Mouse (Mus musculus) stomach, embryonic 14.5 days (tissue): Measurements from ENCODE around the gene Ipcef1. TPM values are rescaled to one million over a fixed set of nuclear protein-coding genes. Genes with fewer than 3 reads are reported as not detected.

Source experiments
- ATAC-seq: fragments of 200-750 bp; cut with Nextera tagmentation; 2 replicates; pipeline ENCODE4 v1.8.0; 2017; ENCODE audit warnings: low read depth, moderate TSS enrichment; ENCODE audit not compliant: insufficient number of reproducible peaks, insufficient read depth, low FRiP score
- H3K27ac ChIP-seq: fragments of 300-500 bp; sonication (generic); 2 replicates; pipeline ENCODE4 v1.5.1; 2014; ENCODE audit warnings: mild to moderate bottlenecking, low read length, moderate library complexity, mixed read lengths
- H3K27me3 ChIP-seq: fragments of 300-500 bp; sonication (generic); 2 replicates; pipeline ENCODE4 v1.6.1; 2014; ENCODE audit warnings: low read length, control low read depth, mixed read lengths; ENCODE audit not compliant: control insufficient read depth, insufficient read depth
- H3K36me3 ChIP-seq: fragments of 300-500 bp; sonication (generic); 2 replicates; pipeline ENCODE4 v1.6.1; 2014; ENCODE audit warnings: mild to moderate bottlenecking, control low read depth, low read length, moderate library complexity, mixed read lengths; ENCODE audit not compliant: control insufficient read depth, insufficient read depth
- H3K4me1 ChIP-seq: fragments of 300-500 bp; sonication (generic); 2 replicates; pipeline ENCODE4 v1.6.1; 2014; ENCODE audit warnings: low read length, control low read depth, mixed read lengths; ENCODE audit not compliant: control insufficient read depth, insufficient read depth
- H3K4me2 ChIP-seq: fragments of 300-500 bp; sonication (generic); replicated peaks from 2 replicates; pipeline ENCODE4 v1.6.1; 2014; ENCODE audit warnings: low read depth, low read length, control low read depth
- H3K4me3 ChIP-seq: fragments of 300-500 bp; sonication (generic); 2 replicates; pipeline ENCODE4 v1.5.1; 2014; ENCODE audit warnings: low read depth, low read length, control low read depth
- H3K9ac ChIP-seq: fragments of 300-500 bp; sonication (generic); replicated peaks from 2 replicates; pipeline ENCODE4 v1.6.1; 2014; ENCODE audit warnings: low read depth, mild to moderate bottlenecking, control low read depth, low read length, moderate library complexity, mixed read lengths
- H3K9me3 ChIP-seq: fragments of 300-500 bp; sonication (generic); 2 replicates; pipeline ENCODE4 v1.6.1; 2016; ENCODE audit warnings: low read depth, low read length, control low read depth; ENCODE audit not compliant: control insufficient read depth
- WGBS: fragments of 180-500 bp; shearing (Covaris S2); extraction: QIAGEN DNeasy Blood & Tissue Kit; methylation state at CpG from one replicate; pipeline ENCODE4 v1.1.7; 2014; 5-methylcytosine and 5-hydroxymethylcytosine counted together
- polyA plus RNA-seq: library from polyadenylated mRNA; unstranded; fragments of >200 nt; fragmentation: Nextera tagmentation; extraction: Ambion mirVana; gene quantifications from 2 replicates; pipeline ENCODE4 v1.2.1, GENCODE M21; 2014

The Ipcef1 gene
- polyA plus RNA-seq, 1 experiment from 2014 or later, result 1.0 TPM

DNA sequence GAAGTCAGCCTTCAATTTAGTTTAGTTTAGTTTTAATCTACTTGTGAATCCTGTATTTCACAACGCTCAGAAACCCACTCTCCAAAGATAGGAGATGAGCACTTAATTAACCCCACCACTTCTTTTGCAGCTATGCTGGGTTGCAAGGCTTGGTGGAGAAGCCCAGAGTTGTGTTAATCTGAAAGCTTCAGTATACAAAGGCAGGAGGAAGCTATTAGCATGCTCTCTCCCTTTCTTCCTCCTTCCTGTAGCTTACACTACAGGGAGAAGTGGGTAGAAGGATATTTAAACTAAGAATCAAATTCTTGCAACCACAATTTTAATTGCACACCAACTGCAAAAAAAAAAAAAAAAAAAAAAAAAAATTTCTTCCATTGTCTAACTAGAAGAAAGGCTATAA, 136.3 kb downstream of the Ipcef1 start:
- no peaks in the 10 kb centered on the region for H3K4me1 ChIP-seq
- no peaks in the 10 kb centered on the region for H3K9me3 ChIP-seq
- no peak overlapping the region for H3K9ac ChIP-seq
- ATAC-seq, result no peak
- H3K4me2 ChIP-seq, result no peak overlapping the region
- no peaks in the 10 kb centered on the region for H3K36me3 ChIP-seq
- no peaks in the 10 kb centered on the region for H3K27me3 ChIP-seq
- H3K27ac ChIP-seq, result no peak overlapping the region
- 56% methylated on average over 1 of the region's 1 CpGs for WGBS
- no peak overlapping the region for H3K4me3 ChIP-seq

DNA sequence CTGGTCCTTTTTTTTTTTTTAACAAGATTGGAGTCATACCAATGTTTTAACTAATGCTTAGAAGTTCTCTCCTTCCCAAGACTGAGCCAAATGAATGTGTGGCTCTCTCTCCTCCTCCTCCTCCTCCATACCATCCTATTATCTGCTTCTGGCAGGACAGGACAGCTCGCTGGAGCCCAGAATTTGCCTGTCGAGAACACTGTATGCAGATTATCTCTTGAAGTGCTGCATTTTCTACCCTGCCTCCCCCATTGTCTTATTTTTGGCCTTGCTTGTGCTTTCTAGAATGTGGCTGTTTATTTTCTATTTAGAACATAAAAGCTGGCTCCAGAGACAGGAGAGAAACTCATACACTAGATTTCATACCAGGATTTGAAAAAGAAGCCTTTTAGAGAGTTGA, 142.5 kb downstream of the Ipcef1 start:
- Histone ChIP-seq H3K4me1 (no peaks in the 10 kb centered on the region), H3K4me2 (no peak overlapping the region), H3K9me3 (no peaks in the 10 kb centered on the region), H3K9ac (no peak overlapping the region), H3K27ac (no peak overlapping the region), H3K4me3 (no peak overlapping the region), H3K36me3 (no peaks in the 10 kb centered on the region), H3K27me3 (no peaks in the 10 kb centered on the region)
- no peak for ATAC-seq
- WGBS, result 58% methylated on average over 2 of the region's 2 CpGs

DNA sequence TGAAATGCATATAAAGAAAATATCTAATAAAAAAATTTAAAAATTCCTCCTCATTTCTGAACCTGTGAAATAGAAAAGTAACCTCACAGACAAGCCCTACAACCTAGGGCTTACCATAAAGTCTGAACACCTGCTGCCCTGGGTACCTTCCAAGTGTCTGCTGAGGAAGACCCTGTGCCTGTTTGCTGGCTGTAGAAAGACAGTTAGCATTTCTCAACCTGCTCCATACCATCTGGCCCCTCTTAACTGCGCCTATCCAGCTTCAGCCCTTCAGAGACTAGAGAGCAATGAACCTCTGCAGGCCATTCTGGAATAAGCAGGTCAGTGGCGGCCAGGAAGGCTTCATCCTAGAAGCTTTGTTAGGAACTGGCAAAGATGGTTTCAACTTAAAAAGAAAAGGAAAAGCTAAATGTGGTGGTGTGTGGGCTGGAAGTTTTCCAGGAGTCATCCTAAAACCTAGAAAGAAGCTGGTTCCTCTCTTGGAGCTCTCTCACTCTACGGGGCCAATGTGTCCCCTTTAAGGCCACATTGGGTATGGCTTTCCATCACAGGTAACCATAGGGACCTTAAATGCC, 150.4 kb downstream of the Ipcef1 start:
- ATAC-seq, result no peak
- H3K36me3 ChIP-seq, result no peaks in the 10 kb centered on the region
- no peaks in the 10 kb centered on the region for H3K9me3 ChIP-seq
- no peak overlapping the region for H3K27ac ChIP-seq
- H3K4me3 ChIP-seq, result no peak overlapping the region
- WGBS, result 85% methylated on average over 3 of the region's 3 CpGs
- H3K4me2 ChIP-seq, result no peak overlapping the region
- no peaks in the 10 kb centered on the region for H3K4me1 ChIP-seq
- H3K9ac ChIP-seq, result no peak overlapping the region
- no peaks in the 10 kb centered on the region for H3K27me3 ChIP-seq

DNA sequence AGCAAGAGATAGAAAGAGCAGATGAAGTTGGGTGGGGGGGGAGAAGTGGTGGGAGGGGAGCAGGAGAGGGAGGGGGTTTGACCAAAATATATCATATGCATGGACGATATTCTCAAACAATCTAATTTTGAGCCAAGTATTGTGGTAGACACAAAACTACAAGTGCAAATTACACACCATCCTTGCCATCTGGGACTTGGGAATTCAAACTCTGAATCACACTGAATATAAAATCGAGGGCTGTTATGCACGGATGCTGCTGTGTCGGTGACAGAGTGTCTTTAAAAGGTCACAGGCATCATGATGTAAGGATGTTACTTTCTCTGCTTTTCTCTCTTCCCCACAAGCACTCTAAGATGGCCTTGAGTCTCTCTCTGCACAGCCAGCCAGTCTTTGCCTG, 152.2 kb downstream of the Ipcef1 start:
- Histone ChIP-seq H3K9me3 (no peaks in the 10 kb centered on the region), H3K4me1 (no peaks in the 10 kb centered on the region), H3K9ac (no peak overlapping the region), H3K4me3 (no peak overlapping the region), H3K4me2 (no peak overlapping the region), H3K27ac (no peak overlapping the region), H3K27me3 (no peaks in the 10 kb centered on the region), H3K36me3 (no peaks in the 10 kb centered on the region)
- ATAC-seq, result no peak
- WGBS, result 87% methylated on average over 4 of the region's 4 CpGs

DNA sequence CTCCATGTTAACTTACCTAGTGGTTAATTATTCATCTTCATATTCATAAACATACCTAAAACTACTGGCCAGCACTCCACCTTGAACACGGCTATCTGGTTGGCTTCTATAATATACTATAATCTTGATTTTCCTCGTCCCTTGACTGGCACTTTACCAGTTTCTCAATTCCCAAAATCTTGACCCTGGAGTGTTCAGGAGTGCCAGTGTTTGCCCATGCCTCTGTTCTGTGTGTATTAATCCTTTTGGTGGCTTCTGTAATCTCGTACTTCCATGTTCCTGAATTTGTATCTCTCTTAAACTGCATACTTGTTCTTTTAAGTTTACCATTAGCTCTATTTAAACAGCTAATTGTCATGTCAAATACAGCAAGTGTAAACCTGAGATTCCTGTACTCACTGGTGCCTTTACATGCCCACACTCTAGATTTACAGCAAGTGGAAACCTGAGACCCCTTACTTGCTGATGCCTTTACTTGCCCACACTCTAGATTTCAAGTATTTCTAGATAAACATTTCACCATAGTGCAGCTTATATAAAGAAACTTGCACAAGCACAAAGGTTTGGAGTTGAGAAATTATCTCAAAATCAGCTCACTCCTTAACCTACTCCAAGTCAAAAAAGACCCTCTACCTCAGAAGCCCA, 155.5 kb downstream of the Ipcef1 start:
- Histone ChIP-seq H3K9ac (no peak overlapping the region), H3K4me3 (no peak overlapping the region), H3K36me3 (no peaks in the 10 kb centered on the region), H3K27me3 (no peaks in the 10 kb centered on the region), H3K4me2 (no peak overlapping the region), H3K27ac (no peak overlapping the region), H3K4me1 (no peaks in the 10 kb centered on the region), H3K9me3 (no peaks in the 10 kb centered on the region)
- 78% methylated on average over 3 of the region's 3 CpGs for WGBS
- ATAC-seq, result no peak

DNA sequence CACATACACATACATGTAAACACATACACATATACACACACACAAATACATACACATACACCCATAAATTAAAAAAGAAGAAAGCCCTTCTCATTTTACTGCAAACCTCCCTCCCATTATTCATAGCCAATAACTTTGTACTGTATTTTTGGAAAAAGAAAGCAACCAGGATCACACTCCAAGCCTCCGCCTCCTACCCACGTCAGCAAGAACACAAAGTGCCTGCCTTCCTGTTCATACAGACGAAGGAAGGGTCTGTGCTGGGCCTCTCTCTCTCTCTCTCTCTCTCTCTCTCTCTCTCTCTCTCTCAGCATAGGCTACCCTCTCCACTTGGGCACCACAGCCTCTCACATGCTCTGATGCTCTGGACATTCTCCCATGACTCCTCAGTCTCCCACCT, 156.5 kb downstream of the Ipcef1 start:
- ATAC-seq, result no peak
- Histone ChIP-seq H3K4me2 (no peak overlapping the region), H3K27me3 (no peaks in the 10 kb centered on the region), H3K36me3 (no peaks in the 10 kb centered on the region), H3K9ac (no peak overlapping the region), H3K27ac (no peak overlapping the region), H3K4me1 (no peaks in the 10 kb centered on the region), H3K9me3 (no peaks in the 10 kb centered on the region), H3K4me3 (no peak overlapping the region)
- 72% methylated on average over 3 of the region's 3 CpGs for WGBS

DNA sequence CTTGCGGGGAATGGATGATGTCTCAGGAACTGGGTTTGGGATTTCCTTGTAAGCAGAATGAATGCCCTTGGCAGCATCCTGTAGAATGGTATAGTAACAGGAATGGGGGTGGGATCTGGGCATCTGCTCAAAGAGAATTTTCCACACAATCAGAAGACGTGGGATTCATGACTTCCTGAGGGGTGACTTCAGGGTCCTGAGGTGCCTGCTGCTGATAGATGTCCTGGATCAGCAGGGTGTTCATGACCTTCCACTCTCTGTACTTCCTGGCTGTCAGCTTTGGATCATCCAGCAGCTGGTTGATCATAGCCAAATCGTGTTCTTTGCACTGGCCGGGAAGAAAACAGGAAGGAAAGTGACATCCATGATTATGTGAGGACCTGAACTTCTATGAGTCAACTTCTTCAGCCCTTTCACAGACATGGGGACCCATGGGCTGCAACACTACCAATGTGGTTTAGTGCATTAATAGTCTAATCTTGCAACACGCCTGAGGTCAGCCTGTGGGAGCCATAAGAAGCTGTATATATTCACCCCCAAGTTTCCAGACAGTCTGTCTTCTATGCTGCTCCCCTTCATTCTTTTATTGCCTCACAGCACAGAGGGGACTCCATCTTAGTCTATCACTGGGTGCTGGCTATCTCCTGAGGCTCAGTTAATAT, 161.8 kb downstream of the Ipcef1 start:
- H3K4me2 ChIP-seq, result no peak overlapping the region
- ATAC-seq, result no peak
- H3K27ac ChIP-seq, result no peak overlapping the region
- no peaks in the 10 kb centered on the region for H3K9me3 ChIP-seq
- no peak overlapping the region for H3K4me3 ChIP-seq
- no peaks in the 10 kb centered on the region for H3K36me3 ChIP-seq
- no peaks in the 10 kb centered on the region for H3K4me1 ChIP-seq
- H3K27me3 ChIP-seq, result no peaks in the 10 kb centered on the region
- H3K9ac ChIP-seq, result no peak overlapping the region
- 68% methylated on average over 5 of the region's 5 CpGs for WGBS

DNA sequence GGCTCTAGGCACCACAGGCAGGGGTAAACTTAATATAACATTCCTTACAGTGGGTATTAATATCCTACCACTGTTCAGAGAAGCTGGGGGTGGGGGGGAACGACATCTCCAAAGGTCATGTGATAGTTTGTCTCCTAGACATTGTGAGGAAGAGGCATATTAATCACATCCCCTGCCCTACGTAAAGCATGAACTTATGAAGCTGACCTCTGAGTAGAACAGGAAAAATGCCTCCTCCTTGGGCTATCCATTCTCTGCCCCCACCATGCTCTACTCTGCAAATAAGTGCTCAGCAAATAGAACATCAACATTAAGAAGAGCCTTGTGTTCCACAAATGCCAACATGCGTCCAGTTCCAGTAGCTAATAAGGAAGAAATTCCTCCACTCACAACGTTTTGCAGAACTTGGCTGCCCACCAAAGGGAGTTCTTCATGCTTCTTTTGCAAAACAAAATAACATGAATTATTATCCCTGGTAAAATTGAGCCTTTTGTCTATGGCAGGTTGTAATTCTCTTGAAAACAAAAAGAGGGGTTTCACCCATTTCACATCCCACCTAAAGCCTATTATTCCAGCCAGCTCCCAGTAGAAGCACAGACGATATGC, 162.5 kb downstream of the Ipcef1 start:
- 36% methylated on average over 5 of the region's 5 CpGs for WGBS
- Histone ChIP-seq H3K27me3 (no peaks in the 10 kb centered on the region), H3K27ac (no peak overlapping the region), H3K4me2 (no peak overlapping the region), H3K36me3 (no peaks in the 10 kb centered on the region), H3K4me1 (no peaks in the 10 kb centered on the region), H3K9ac (no peak overlapping the region), H3K9me3 (no peaks in the 10 kb centered on the region), H3K4me3 (no peak overlapping the region)
- ATAC-seq, result no peak
